Mouse (Mus musculus): ENCODE results near the gene Sfxn5. TPM values are rescaled to one million over a fixed set of nuclear protein-coding genes. Genes with fewer than 3 reads are reported as not detected.

The Sfxn5 gene
- total RNA-seq (2015; ENCODE audit: low replicate concordance) = 0.72 and 0.84 TPM in 2 replicates
- total RNA-seq (2017; ENCODE audit: low replicate concordance) = 1.2 and 1.7 TPM in 2 replicates

GRCm38 (mm10) chr6:85333000-85333669 is at the start of gene Sfxn5:
Gene Sfxn5, minus strand, starts transcription at chr6:85333422.
- peak; percentile 80 for ATAC-seq (replicated peaks; ENCODE audit: low FRiP score, poor library complexity, severe bottlenecking)

GRCm38 (mm10) chr6:85382791-85383190 is 49.6 kb upstream of the Sfxn5 start:
- no peak for ATAC-seq (replicated peaks; ENCODE audit: low FRiP score, poor library complexity, severe bottlenecking)

GRCm38 (mm10) chr6:85381648-85382020 is 48.4 kb upstream of the Sfxn5 start:
- no peak for ATAC-seq (replicated peaks; ENCODE audit: low FRiP score, poor library complexity, severe bottlenecking)

GRCm38 (mm10) chr6:85380901-85381647 is 47.9 kb upstream of the Sfxn5 start:
- ATAC-seq (replicated peaks; ENCODE audit: low FRiP score, poor library complexity, severe bottlenecking) = peak; percentile 20; the same call in 1 of the 2 replicates

- peak; percentile 62 for ATAC-seq (replicated peaks; ENCODE audit: low FRiP score, poor library complexity, severe bottlenecking)
These were observed 47.1 kb upstream of the Sfxn5 start for GRCm38 (mm10) chr6:85380201-85380900.

- ATAC-seq (replicated peaks; ENCODE audit: low FRiP score, poor library complexity, severe bottlenecking) = no peak
These were observed 45.4 kb upstream of the Sfxn5 start for GRCm38 (mm10) chr6:85378629-85379028.

- ATAC-seq (replicated peaks; ENCODE audit: low FRiP score, poor library complexity, severe bottlenecking) = no peak
These were observed 44.7 kb upstream of the Sfxn5 start for GRCm38 (mm10) chr6:85377876-85378275.

- no peak for ATAC-seq (replicated peaks; ENCODE audit: low FRiP score, poor library complexity, severe bottlenecking)
These were observed 44.0 kb upstream of the Sfxn5 start for GRCm38 (mm10) chr6:85377066-85377734.

GRCm38 (mm10) chr6:85374734-85375114 is 41.5 kb upstream of the Sfxn5 start:
- ATAC-seq (replicated peaks; ENCODE audit: low FRiP score, poor library complexity, severe bottlenecking) = peak; percentile 93

- ATAC-seq (replicated peaks; ENCODE audit: low FRiP score, poor library complexity, severe bottlenecking) = no peak
These were observed 40.9 kb upstream of the Sfxn5 start, which contains the start of gene Rab11fip5 for GRCm38 (mm10) chr6:85373951-85374733. Gene Rab11fip5, minus strand, starts transcription at chr6:85374634.

- ATAC-seq (replicated peaks; ENCODE audit: low FRiP score, poor library complexity, severe bottlenecking) = no peak
These were observed 40.0 kb upstream of the Sfxn5 start for GRCm38 (mm10) chr6:85373066-85373860.

GRCm38 (mm10) chr6:85372496-85372895 is 39.3 kb upstream of the Sfxn5 start:
- no peak for ATAC-seq (replicated peaks; ENCODE audit: low FRiP score, poor library complexity, severe bottlenecking)

GRCm38 (mm10) chr6:85371859-85372405 is 38.7 kb upstream of the Sfxn5 start:
- ATAC-seq (replicated peaks; ENCODE audit: low FRiP score, poor library complexity, severe bottlenecking) = no peak

GRCm38 (mm10) chr6:85370666-85371430 is 37.6 kb upstream of the Sfxn5 start:
- ATAC-seq (replicated peaks; ENCODE audit: low FRiP score, poor library complexity, severe bottlenecking) = no peak

- no peak for ATAC-seq (replicated peaks; ENCODE audit: low FRiP score, poor library complexity, severe bottlenecking)
These were observed 36.8 kb upstream of the Sfxn5 start for GRCm38 (mm10) chr6:85370041-85370440.

GRCm38 (mm10) chr6:85369181-85369860 is 36.1 kb upstream of the Sfxn5 start:
- no peak for ATAC-seq (replicated peaks; ENCODE audit: low FRiP score, poor library complexity, severe bottlenecking)

- no peak for ATAC-seq (replicated peaks; ENCODE audit: low FRiP score, poor library complexity, severe bottlenecking)
These were observed 35.5 kb upstream of the Sfxn5 start for GRCm38 (mm10) chr6:85368722-85369121.
